Mouse (Mus musculus): ENCODE results near the gene Wdr61. TPM values are rescaled to one million over a fixed set of nuclear protein-coding genes. Genes with fewer than 3 reads are reported as not detected.

Gene Wdr61
- 107 TPM for polyA plus RNA-seq (2014; fragmentation: Illumina TruSeq; extraction: RNeasy Lipid Tissue Mini Kit (QIAGEN cat#74804); ENCODE audit: low read depth, low replicate concordance)

DNA sequence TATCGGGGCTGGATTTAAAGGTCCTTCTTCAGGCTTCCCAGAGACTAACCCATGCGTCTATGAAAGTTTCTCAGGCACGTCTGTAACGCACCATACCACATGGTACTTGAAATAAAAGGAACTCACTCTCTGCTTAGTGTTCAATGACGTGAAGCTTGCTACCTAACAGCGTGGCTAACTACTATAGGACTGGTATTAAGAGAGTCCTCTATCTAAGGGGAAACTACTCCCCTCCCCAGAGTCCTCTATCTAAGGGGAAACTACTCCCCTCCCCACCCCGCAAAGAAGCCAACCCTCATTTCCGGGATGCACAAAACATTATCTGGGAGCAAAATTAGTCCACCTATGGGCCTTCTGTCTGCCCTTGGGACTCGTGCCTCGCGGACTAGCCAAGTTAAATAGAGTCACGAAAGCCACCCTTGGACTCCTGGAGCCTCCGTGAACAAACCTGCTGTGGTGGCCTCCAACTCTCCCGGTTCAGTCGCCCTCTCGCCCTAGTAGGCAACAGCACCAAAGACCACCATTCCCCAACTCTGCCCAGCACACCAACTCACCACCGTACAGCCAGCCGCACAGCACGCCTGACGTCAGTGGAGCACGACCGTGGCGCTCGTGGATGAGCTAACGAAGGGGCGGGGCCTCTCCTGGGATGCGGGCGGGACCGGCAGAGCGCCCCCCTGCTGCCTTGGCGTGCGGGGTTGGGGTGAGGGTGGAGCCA is at the start of gene Wdr61:
Wdr61 (minus strand) TSS at position 599 of the 718 bp plus-strand sequence.

DNA sequence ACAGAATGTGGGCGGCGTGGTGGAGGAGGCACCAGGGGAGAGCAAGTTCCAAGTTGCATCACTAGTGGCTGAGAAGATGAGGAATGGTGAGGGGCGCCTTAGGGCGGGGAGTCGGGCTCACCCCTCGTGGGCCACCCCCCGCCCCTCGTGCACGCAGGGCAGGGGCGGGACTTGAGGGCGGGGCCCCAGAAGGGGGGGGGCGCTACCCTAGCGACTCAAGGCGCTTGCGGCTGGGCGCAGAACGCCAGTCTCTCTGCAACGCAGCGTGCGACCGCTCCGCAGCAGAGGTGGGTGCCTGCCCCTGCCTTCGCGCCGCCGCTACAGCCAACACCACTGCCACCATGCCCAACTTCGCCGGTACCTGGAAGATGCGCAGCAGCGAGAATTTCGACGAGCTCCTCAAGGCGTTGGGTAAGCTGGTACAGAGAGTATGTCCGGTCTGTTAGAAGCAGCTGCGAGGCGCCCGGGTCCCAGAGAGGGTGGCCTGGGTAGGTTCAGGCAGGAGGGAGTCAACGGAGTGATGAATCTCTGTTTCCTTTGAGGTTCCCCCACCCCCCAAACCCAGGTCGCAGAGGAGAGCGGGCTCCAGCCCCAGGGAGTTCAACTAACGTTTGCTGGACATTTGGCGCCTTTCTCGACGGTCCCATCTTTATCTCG is 30.4 kb upstream of the Wdr61 start, which contains the start of gene Crabp1:
Crabp1 (plus strand) TSS at position 188 of the 657 bp plus-strand sequence.

DNA sequence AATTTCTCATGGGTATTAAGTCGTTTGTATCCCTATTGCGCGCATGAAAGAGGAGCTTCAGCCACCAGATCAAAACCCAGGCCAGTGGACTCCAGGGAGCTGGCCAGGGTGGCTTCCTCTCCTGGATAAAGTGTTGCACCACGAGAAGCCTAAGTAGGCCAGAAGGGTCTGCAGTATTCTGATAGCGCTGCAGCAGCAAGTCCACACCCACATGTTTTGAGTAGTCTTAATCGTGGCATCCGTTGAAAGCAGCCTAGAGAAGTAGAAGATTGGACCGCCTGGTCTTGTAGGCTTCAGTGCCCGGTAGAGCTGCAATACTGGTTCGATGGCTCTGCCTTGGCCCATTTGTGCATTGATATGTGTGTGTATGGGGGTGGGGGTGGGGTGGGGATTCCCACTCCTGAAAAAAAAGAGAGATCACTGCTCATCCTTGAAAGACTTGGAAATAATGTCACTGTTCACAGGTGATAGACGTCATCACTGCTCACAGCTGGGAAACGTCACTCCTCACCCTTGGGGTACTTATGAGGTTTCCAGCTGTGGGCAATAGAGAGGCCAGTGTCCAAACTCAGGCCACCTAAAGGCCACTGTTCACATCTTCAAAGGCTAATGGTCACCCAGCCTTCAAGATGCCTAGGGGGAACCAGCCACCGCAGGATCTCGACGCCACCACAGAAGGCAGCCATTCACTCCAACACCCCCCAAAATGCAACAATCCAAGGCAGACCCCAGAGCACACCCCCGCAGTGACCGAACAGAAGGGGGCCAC is 35.8 kb downstream of the Wdr61 start, which contains the start of gene Dnaja4:
Dnaja4 (plus strand) TSS at position 556 of the 769 bp plus-strand sequence.

Other genes with a start within 250 kb of the Wdr61 start
- 50.1 TPM for gene Dmxl2, start 232.9 kb downstream of the Wdr61 start, polyA plus RNA-seq (2014; fragmentation: Illumina TruSeq; extraction: RNeasy Lipid Tissue Mini Kit (QIAGEN cat#74804); ENCODE audit: low read depth, low replicate concordance)
- gene Sh2d7, start 195.5 kb downstream of the Wdr61 start, polyA plus RNA-seq (2014; fragmentation: Illumina TruSeq; extraction: RNeasy Lipid Tissue Mini Kit (QIAGEN cat#74804); ENCODE audit: low read depth, low replicate concordance), result not detected
- 0.40 TPM for gene Cib2, start 174.3 kb downstream of the Wdr61 start, polyA plus RNA-seq (2014; fragmentation: Illumina TruSeq; extraction: RNeasy Lipid Tissue Mini Kit (QIAGEN cat#74804); ENCODE audit: low read depth, low replicate concordance)
- gene Idh3a, start 148.2 kb downstream of the Wdr61 start, polyA plus RNA-seq (2014; fragmentation: Illumina TruSeq; extraction: RNeasy Lipid Tissue Mini Kit (QIAGEN cat#74804); ENCODE audit: low read depth, low replicate concordance), result 376 TPM
- not detected for gene Acsbg1, start 72.6 kb downstream of the Wdr61 start, polyA plus RNA-seq (2014; fragmentation: Illumina TruSeq; extraction: RNeasy Lipid Tissue Mini Kit (QIAGEN cat#74804); ENCODE audit: low read depth, low replicate concordance)
- gene Dnaja4, start 35.6 kb downstream of the Wdr61 start, polyA plus RNA-seq (2014; fragmentation: Illumina TruSeq; extraction: RNeasy Lipid Tissue Mini Kit (QIAGEN cat#74804); ENCODE audit: low read depth, low replicate concordance), result 20.3 TPM
- not detected for gene Crabp1, start 30.2 kb upstream of the Wdr61 start, polyA plus RNA-seq (2014; fragmentation: Illumina TruSeq; extraction: RNeasy Lipid Tissue Mini Kit (QIAGEN cat#74804); ENCODE audit: low read depth, low replicate concordance)
- gene Ireb2, start 129.3 kb upstream of the Wdr61 start, polyA plus RNA-seq (2014; fragmentation: Illumina TruSeq; extraction: RNeasy Lipid Tissue Mini Kit (QIAGEN cat#74804); ENCODE audit: low read depth, low replicate concordance), result 166 TPM
- 205 TPM for gene Hykk, start 182.8 kb upstream of the Wdr61 start, polyA plus RNA-seq (2014; fragmentation: Illumina TruSeq; extraction: RNeasy Lipid Tissue Mini Kit (QIAGEN cat#74804); ENCODE audit: low read depth, low replicate concordance)
- gene Psma4, start 216.3 kb upstream of the Wdr61 start, polyA plus RNA-seq (2014; fragmentation: Illumina TruSeq; extraction: RNeasy Lipid Tissue Mini Kit (QIAGEN cat#74804); ENCODE audit: low read depth, low replicate concordance), result 613 TPM
- gene AY074887, start 216.5 kb upstream of the Wdr61 start, polyA plus RNA-seq (2014; fragmentation: Illumina TruSeq; extraction: RNeasy Lipid Tissue Mini Kit (QIAGEN cat#74804); ENCODE audit: low read depth, low replicate concordance), result not detected
- not detected for gene Chrna5, start 246.4 kb upstream of the Wdr61 start, polyA plus RNA-seq (2014; fragmentation: Illumina TruSeq; extraction: RNeasy Lipid Tissue Mini Kit (QIAGEN cat#74804); ENCODE audit: low read depth, low replicate concordance)

Data from kidney, adult 10 weeks (tissue).